Mouse (Mus musculus) CH12.LX (cell line): Measurements from ENCODE around the gene Fam222b. TPM values are rescaled to one million over a fixed set of nuclear protein-coding genes. Genes with fewer than 3 reads are reported as not detected.
"Not testable (repeated sequence)": the region's sequence is repeated elsewhere in the genome, so short reads cannot be mapped to it uniquely, and the experiment has no call there.

Experiments used
- DNase-seq: peaks from one replicate; pipeline ENCODE4 v3.0.0-alpha.2; 2013; ENCODE audit errors: extremely low read depth
- H3K27ac ChIP-seq: 2 replicates; pipeline ENCODE4 v1.5.1; 2012; ENCODE audit warnings: low read depth, mild to moderate bottlenecking, control low read depth, moderate library complexity; ENCODE audit not compliant: insufficient read depth
- H3K27me3 ChIP-seq: replicated peaks from 2 replicates; pipeline ENCODE3; 2012; ENCODE audit warnings: inconsistent platforms
- H3K36me3 ChIP-seq, 2 experiments: replicated peaks in 1 of 2; 2 replicates each; pipeline versions ENCODE3 to v1.6.1; 2012; ENCODE audit warnings: inconsistent platforms in 1 of 2, low read length in 1 of 2, mild to moderate bottlenecking in 1 of 2, mixed read lengths in 1 of 2, moderate library complexity in 1 of 2; ENCODE audit not compliant: control insufficient read depth in 1 of 2, insufficient read depth in 1 of 2
- H3K4me1 ChIP-seq, 2 experiments: 2 replicates each; pipeline ENCODE4 v1.6.1; 2012; ENCODE audit warnings: inconsistent platforms in 1 of 2, moderate library complexity in 1 of 2; ENCODE audit not compliant: insufficient read depth in 2 of 2, control insufficient read depth in 1 of 2
- H3K4me2 ChIP-seq: 2 replicates; pipeline ENCODE4 v1.6.1; 2012; ENCODE audit warnings: low read depth, mild to moderate bottlenecking, control low read depth; ENCODE audit not compliant: poor library complexity, insufficient read depth, severe bottlenecking
- H3K4me3 ChIP-seq, 3 experiments: fragments of 150-350 bp in 1 of 3; sonication (generic) in 1 of 3; replicated peaks in 1 of 3; 2 replicates each; pipeline versions ENCODE3 to v1.5.1; 2011 to 2012; ENCODE audit warnings: low read depth in 2 of 3, low read length in 2 of 3, mild to moderate bottlenecking in 2 of 3, moderate library complexity in 2 of 3, control low read depth in 1 of 3, improper control_type of control experiment in 1 of 3, inconsistent platforms in 1 of 3, mixed read lengths in 1 of 3; ENCODE audit not compliant: poor library complexity in 1 of 3
- H3K79me2 ChIP-seq: replicated peaks from 2 replicates; pipeline ENCODE4 v1.6.1; 2012; ENCODE audit warnings: mild to moderate bottlenecking, moderate library complexity; ENCODE audit not compliant: control insufficient read depth, poor library complexity, insufficient read depth, severe bottlenecking; ENCODE audit errors: extremely low read depth
- H3K9ac ChIP-seq: 2 replicates; pipeline ENCODE4 v1.6.1; 2012; ENCODE audit warnings: low read depth, mild to moderate bottlenecking, control low read depth, moderate library complexity; ENCODE audit not compliant: insufficient read depth
- H3K9me3 ChIP-seq: replicated peaks from 2 replicates; pipeline ENCODE3; 2012; ENCODE audit warnings: low read length, inconsistent platforms, mixed read lengths
- BHLHE40 ChIP-seq: IDR thresholded peaks from 2 replicates; pipeline ENCODE4 v1.6.1; 2011; ENCODE audit warnings: mild to moderate bottlenecking, low read depth, low read length, improper control_type of control experiment
- CHD1 ChIP-seq: IDR thresholded peaks from 2 replicates; pipeline ENCODE4 v1.6.1; 2012; ENCODE audit warnings: low read depth, low read length, improper control_type of control experiment, inconsistent platforms
- CHD2 ChIP-seq: IDR thresholded peaks from 2 replicates; pipeline ENCODE4 v1.6.1; 2011; ENCODE audit warnings: low read length, improper control_type of control experiment
- CTCF ChIP-seq, 2 experiments: IDR thresholded peaks in 1 of 2; conservative IDR thresholded peaks in 1 of 2; 2 replicates each; pipeline ENCODE4 v1.5.1; 2011 to 2012; ENCODE audit warnings: low read depth in 2 of 2, low read length in 2 of 2, improper control_type of control experiment in 1 of 2, inconsistent platforms in 1 of 2, mild to moderate bottlenecking in 1 of 2, moderate library complexity in 1 of 2
- ELF1 ChIP-seq: IDR thresholded peaks from 2 replicates; pipeline ENCODE4 v1.6.1; 2014; ENCODE audit warnings: low read depth, mild to moderate bottlenecking, inconsistent platforms, low read length, improper control_type of control experiment
- GABPA ChIP-seq: IDR thresholded peaks from 2 replicates; pipeline ENCODE4 v1.6.1; 2012; ENCODE audit warnings: low read depth, low read length, improper control_type of control experiment, inconsistent platforms; ENCODE audit not compliant: insufficient replicate concordance
- HCFC1 ChIP-seq: IDR thresholded peaks from 2 replicates; pipeline ENCODE4 v1.6.1; 2012; ENCODE audit warnings: low read depth, mild to moderate bottlenecking, inconsistent platforms, low read length, improper control_type of control experiment
- IRF4 ChIP-seq: IDR thresholded peaks from 2 replicates; pipeline ENCODE4 v1.6.1; 2014; ENCODE audit warnings: low read depth, mild to moderate bottlenecking, inconsistent platforms, low read length, improper control_type of control experiment
- JUND ChIP-seq: conservative IDR thresholded peaks from 2 replicates; pipeline ENCODE4 v1.6.1; 2011; ENCODE audit warnings: low read depth, low read length, improper control_type of control experiment
- KAT2A ChIP-seq: IDR thresholded peaks from 2 replicates; pipeline ENCODE4 v1.6.1; 2012; ENCODE audit warnings: low read length, improper control_type of control experiment, inconsistent platforms; ENCODE audit not compliant: insufficient replicate concordance
- MAFK ChIP-seq: IDR thresholded peaks from 2 replicates; pipeline ENCODE4 v1.6.1; 2011; ENCODE audit warnings: low read length, improper control_type of control experiment; ENCODE audit not compliant: insufficient replicate concordance
- MAZ ChIP-seq: IDR thresholded peaks from 2 replicates; pipeline ENCODE4 v1.6.1; 2012; ENCODE audit warnings: low read depth, mild to moderate bottlenecking, inconsistent platforms, low read length, improper control_type of control experiment, moderate library complexity
- MXI1 ChIP-seq: IDR thresholded peaks from 2 replicates; pipeline ENCODE4 v1.6.1; 2011; ENCODE audit warnings: mild to moderate bottlenecking, low read depth, low read length, improper control_type of control experiment
- MYC ChIP-seq: IDR thresholded peaks from 2 replicates; pipeline ENCODE4 v1.6.1; 2011; ENCODE audit warnings: low read depth, mild to moderate bottlenecking, improper control_type of control experiment, low read length
- NELFE ChIP-seq: IDR thresholded peaks from 2 replicates; pipeline ENCODE4 v1.6.1; 2011; ENCODE audit warnings: low read depth, low read length, improper control_type of control experiment
- PAX5 ChIP-seq: IDR thresholded peaks from 2 replicates; pipeline ENCODE4 v1.6.1; 2012; ENCODE audit warnings: low read length, inconsistent platforms, mixed read lengths
- POLR2A ChIP-seq: IDR thresholded peaks from 2 replicates; pipeline ENCODE4 v1.6.1; 2011; ENCODE audit warnings: low read depth, mild to moderate bottlenecking, improper control_type of control experiment, low read length
- RAD21 ChIP-seq: IDR thresholded peaks from 2 replicates; pipeline ENCODE4 v1.6.1; 2011; ENCODE audit warnings: low read depth, mild to moderate bottlenecking, low read length, improper control_type of control experiment, moderate library complexity
- SIN3A ChIP-seq: IDR thresholded peaks from 2 replicates; pipeline ENCODE4 v1.6.1; 2012; ENCODE audit warnings: low read length, improper control_type of control experiment, inconsistent platforms
- SMC3 ChIP-seq: IDR thresholded peaks from 2 replicates; pipeline ENCODE4 v1.6.1; 2011; ENCODE audit warnings: low read depth, low read length, improper control_type of control experiment
- TBP ChIP-seq: conservative IDR thresholded peaks from 2 replicates; pipeline ENCODE4 v1.6.1; 2011; ENCODE audit warnings: low read depth, low read length, improper control_type of control experiment
- TCF12 ChIP-seq: IDR thresholded peaks from 2 replicates; pipeline ENCODE4 v1.6.1; 2014; ENCODE audit warnings: low read depth, mild to moderate bottlenecking, inconsistent platforms, low read length, improper control_type of control experiment
- USF1 ChIP-seq: IDR thresholded peaks from 2 replicates; pipeline ENCODE4 v1.6.1; 2014; ENCODE audit warnings: low read depth, mild to moderate bottlenecking, inconsistent platforms, low read length, improper control_type of control experiment
- ZKSCAN1 ChIP-seq: IDR thresholded peaks from 2 replicates; pipeline ENCODE4 v1.6.1; 2012; ENCODE audit warnings: low read depth, inconsistent platforms, low read length, improper control_type of control experiment, borderline replicate concordance
- ZMIZ1 ChIP-seq: IDR thresholded peaks from 2 replicates; pipeline ENCODE4 v1.6.1; 2012; ENCODE audit warnings: low read depth, mild to moderate bottlenecking, inconsistent platforms, low read length, improper control_type of control experiment
- ZNF384 ChIP-seq: IDR thresholded peaks from 2 replicates; pipeline ENCODE4 v1.6.1; 2012; ENCODE audit warnings: low read depth, low read length, improper control_type of control experiment, inconsistent platforms
- dilution Hi-C: fragments of 300-500 bp; cut with MboI; formaldehyde crosslinking; loops from 2 replicates; pipeline ENCODE4 v1.14.3; 2020; ENCODE audit warnings: low sequenced_read_pairs; ENCODE audit not compliant: extremely low pct_unique_long_range_greater_than_20kb, extremely low pct_ligation_motif_present
- in situ Hi-C: fragments of 300-500 bp; cut with MboI; formaldehyde crosslinking; loops from 3 replicates; pipeline ENCODE4 v1.14.3; 2019; ENCODE audit warnings: low sequenced_read_pairs, low pct_ligation_motif_present, low pct_unique_long_range_greater_than_20kb, mixed read lengths
- polyA plus RNA-seq: library from polyadenylated mRNA; unstranded; fragments of >175 nt; gene quantifications from 2 replicates; pipeline ENCODE4 v1.2.1, GENCODE M21; 2012; ENCODE audit warnings: low read depth; ENCODE audit not compliant: insufficient read length
- total RNA-seq, 2 experiments: library from RNA; depleted of rRNA; stranded (reverse); fragments of 300-350 nt in 1 of 2; fragments of >200 nt in 1 of 2; gene quantifications; 2 replicates each; pipeline ENCODE4 v1.2.3; 2012 to 2014

Fam222b gene
- total and polyA plus RNA-seq, 3 experiments: 5.9 to 34.4 (median 8.7) TPM

- no peak for TF ChIP-seq IRF4
- TF ChIP-seq JUND: no peak
- no peak for TF ChIP-seq ZNF384
- TF ChIP-seq MXI1: no peak
- no peak for TF ChIP-seq MYC
- no peak for TF ChIP-seq KAT2A
- TF ChIP-seq TCF12: no peak
- TF ChIP-seq CTCF (conservative IDR thresholded peaks at IDR 0.05 in 1 of 2, IDR thresholded peaks at IDR 0.05 in 1 of 2; ENCODE audit: low read depth in 2 of 2, low read length in 2 of 2): no peak
- no peak for TF ChIP-seq CHD1
- no peak for TF ChIP-seq USF1
- no peak for TF ChIP-seq BHLHE40
- TF ChIP-seq, all 38 proteins: peak for 0
- in situ Hi-C loops (no loop called here), dilution Hi-C loops (no loop called here)
- H3K4me2 ChIP-seq: no peak overlapping the region
- H3K9me3 ChIP-seq: no peaks in the 10 kb centered on the region
- H3K79me2 ChIP-seq: no peaks in the 10 kb centered on the region
- no peak overlapping the region for H3K4me3 ChIP-seq
- no peak for DNase-seq
- no peak overlapping the region for H3K9ac ChIP-seq
- H3K4me1 ChIP-seq: peaks cover 0 to 8% of the 10 kb centered on the region in 2 experiments; a peak in 2 of 4 replicates
- peaks cover 0 to 6% of the 10 kb centered on the region in 2 experiments for H3K36me3 ChIP-seq
- H3K27me3 ChIP-seq: no peaks in the 10 kb centered on the region
- H3K27ac ChIP-seq: no peak overlapping the region
These were observed 49.7 kb upstream of the Fam222b start for GRCm38 (mm10) chr11:78044758-78045251.

GRCm38 (mm10) chr11:78048637-78049036 lies 45.8 kb upstream of the Fam222b start:
- dilution Hi-C loops: not testable (repeated sequence)
- peak; percentile 61; the same call in 1 of the 2 replicates for TF ChIP-seq TBP
- TF ChIP-seq, all 38 proteins: peak for 1; not testable (repeated sequence) for 37

GRCm38 (mm10) chr11:78053078-78053477 lies 41.4 kb upstream of the Fam222b start:
- Histone ChIP-seq H3K36me3 (peaks cover 11 to 33% of the 10 kb centered on the region in 2 experiments), H3K9ac (no peak overlapping the region), H3K4me2 (no peak overlapping the region), H3K4me1 (peaks cover 5 to 21% of the 10 kb centered on the region in 2 experiments; a peak in 3 of 4 replicates), H3K79me2 (no peaks in the 10 kb centered on the region), H3K27ac (no peak overlapping the region), H3K4me3 (no peak overlapping the region), H3K9me3 (no peaks in the 10 kb centered on the region), H3K27me3 (no peaks in the 10 kb centered on the region)
- dilution Hi-C loops: no loop called here
- DNase-seq: no peak
- TF ChIP-seq USF1: no peak
- no peak for TF ChIP-seq CHD2
- TF ChIP-seq ZKSCAN1: no peak
- TF ChIP-seq SMC3: no peak
- TF ChIP-seq ELF1: no peak
- no peak for TF ChIP-seq ZMIZ1
- no peak for TF ChIP-seq HCFC1
- no peak for TF ChIP-seq CTCF (conservative IDR thresholded peaks at IDR 0.05 in 1 of 2, IDR thresholded peaks at IDR 0.05 in 1 of 2; ENCODE audit: low read depth in 2 of 2, low read length in 2 of 2)
- no peak for TF ChIP-seq RAD21
- no peak for TF ChIP-seq PAX5
- no peak for TF ChIP-seq CHD1
- no peak for TF ChIP-seq MAZ
- TF ChIP-seq GABPA: no peak
- TF ChIP-seq MAFK: no peak
- no peak for TF ChIP-seq SIN3A
- no peak for TF ChIP-seq POLR2A
- TF ChIP-seq NELFE: no peak
- in situ Hi-C loops: no loop called here

More at GRCm38 (mm10) chr11:78048637-78049036, 45.8 kb upstream of the Fam222b start:
- H3K9ac ChIP-seq, H3K4me1 ChIP-seq, H3K27me3 ChIP-seq, H3K36me3 ChIP-seq, H3K27ac ChIP-seq, in situ Hi-C loops, H3K4me2 ChIP-seq, H3K79me2 ChIP-seq, DNase-seq, H3K4me3 ChIP-seq, H3K9me3 ChIP-seq: not testable (repeated sequence)
